In the genomic region with DNA sequence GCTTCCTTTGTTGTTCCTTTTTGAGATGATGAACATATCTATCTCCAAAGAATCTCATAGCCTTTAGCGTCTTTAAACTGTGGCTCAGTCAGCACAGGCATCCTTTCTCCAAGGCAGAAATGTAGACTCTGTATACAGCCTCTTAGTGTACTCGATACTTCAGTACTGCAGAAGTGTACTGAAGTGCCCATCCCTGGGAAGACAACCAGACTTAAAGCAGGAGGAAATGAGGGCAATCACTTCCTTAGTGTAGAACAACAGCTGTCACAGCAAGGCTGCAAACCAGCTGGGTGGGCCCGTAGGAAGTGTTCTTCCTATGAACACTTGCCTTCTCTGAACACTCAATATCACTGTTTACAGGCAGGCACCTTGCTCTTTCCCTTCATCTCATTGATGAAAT, we compare ENCODE assay signal across 11 mouse cellular contexts.
"Had no signal": no experiment of that assay in that cellular context is flagged by ENCODE, and none has a peak within 500 bp of the region (broad histone marks: within the 10 kb centered on the region; RNA-seq: fewer than 3 reads in every experiment).

No protein-coding gene starts in this region.

- DNase-seq: kidney, adult 11 months; kidney, adult 8-10 months; kidney, postnatal 10 days; kidney, postnatal 36 days; left cerebral cortex, postnatal 4 days; lung, adult 18-20 months; lung, postnatal 10 days; lung, postnatal 4 days; retina, postnatal 1 day; thymus, adult 18-20 months; thymus, postnatal 4 days had no signal
